Mouse (Mus musculus) stomach, embryonic 14.5 days (tissue): ENCODE measurements around the gene Cog6. TPM values are rescaled to one million over a fixed set of nuclear protein-coding genes. Genes with fewer than 3 reads are reported as not detected.

ENCODE experiments used
- ATAC-seq: fragments of 200-750 bp; cut with Nextera tagmentation; 2 replicates; pipeline ENCODE4 v1.8.0; 2017; ENCODE audit warnings: low read depth, moderate TSS enrichment; ENCODE audit not compliant: insufficient number of reproducible peaks, insufficient read depth, low FRiP score
- H3K27ac ChIP-seq: fragments of 300-500 bp; sonication (generic); 2 replicates; pipeline ENCODE4 v1.5.1; 2014; ENCODE audit warnings: mild to moderate bottlenecking, low read length, moderate library complexity, mixed read lengths
- H3K27me3 ChIP-seq: fragments of 300-500 bp; sonication (generic); 2 replicates; pipeline ENCODE4 v1.6.1; 2014; ENCODE audit warnings: low read length, control low read depth, mixed read lengths; ENCODE audit not compliant: control insufficient read depth, insufficient read depth
- H3K36me3 ChIP-seq: fragments of 300-500 bp; sonication (generic); 2 replicates; pipeline ENCODE4 v1.6.1; 2014; ENCODE audit warnings: mild to moderate bottlenecking, control low read depth, low read length, moderate library complexity, mixed read lengths; ENCODE audit not compliant: control insufficient read depth, insufficient read depth
- H3K4me1 ChIP-seq: fragments of 300-500 bp; sonication (generic); 2 replicates; pipeline ENCODE4 v1.6.1; 2014; ENCODE audit warnings: low read length, control low read depth, mixed read lengths; ENCODE audit not compliant: control insufficient read depth, insufficient read depth
- H3K4me2 ChIP-seq: fragments of 300-500 bp; sonication (generic); replicated peaks from 2 replicates; pipeline ENCODE4 v1.6.1; 2014; ENCODE audit warnings: low read depth, low read length, control low read depth
- H3K4me3 ChIP-seq: fragments of 300-500 bp; sonication (generic); 2 replicates; pipeline ENCODE4 v1.5.1; 2014; ENCODE audit warnings: low read depth, low read length, control low read depth
- H3K9ac ChIP-seq: fragments of 300-500 bp; sonication (generic); replicated peaks from 2 replicates; pipeline ENCODE4 v1.6.1; 2014; ENCODE audit warnings: low read depth, mild to moderate bottlenecking, control low read depth, low read length, moderate library complexity, mixed read lengths
- H3K9me3 ChIP-seq: fragments of 300-500 bp; sonication (generic); 2 replicates; pipeline ENCODE4 v1.6.1; 2016; ENCODE audit warnings: low read depth, low read length, control low read depth; ENCODE audit not compliant: control insufficient read depth
- WGBS: fragments of 180-500 bp; shearing (Covaris S2); extraction: QIAGEN DNeasy Blood & Tissue Kit; methylation state at CpG from one replicate; pipeline ENCODE4 v1.1.7; 2014; 5-methylcytosine and 5-hydroxymethylcytosine counted together
- polyA plus RNA-seq: library from polyadenylated mRNA; unstranded; fragments of >200 nt; fragmentation: Nextera tagmentation; extraction: Ambion mirVana; gene quantifications from 2 replicates; pipeline ENCODE4 v1.2.1, GENCODE M21; 2014

Gene Cog6
- polyA plus RNA-seq, 1 experiment from 2014 or later = 51.1 TPM

GRCm38 (mm10) chr3:53039746-53040145, 22.7 kb upstream of the Cog6 start:
- H3K4me3 ChIP-seq = no peak overlapping the region
- peaks cover 10% of the 10 kb centered on the region for H3K4me1 ChIP-seq
- 79% methylated on average over 8 of the region's 8 CpGs for WGBS
- H3K27me3 ChIP-seq = 0 out of 2 replicates have a peak, but pooled peaks cover 3% of the 10 kb centered on the region
- no peaks in the 10 kb centered on the region for H3K9me3 ChIP-seq
- H3K27ac ChIP-seq = no peak overlapping the region
- H3K9ac ChIP-seq = no peak overlapping the region
- H3K4me2 ChIP-seq = no peak overlapping the region
- no peaks in the 10 kb centered on the region for H3K36me3 ChIP-seq
- no peak for ATAC-seq

- Histone ChIP-seq H3K27ac (no peak overlapping the region), H3K27me3 (0 out of 2 replicates have a peak, but pooled peaks cover 3% of the 10 kb centered on the region), H3K9ac (no peak overlapping the region), H3K4me1 (peaks cover 8% of the 10 kb centered on the region), H3K9me3 (no peaks in the 10 kb centered on the region), H3K4me3 (no peak overlapping the region), H3K4me2 (no peak overlapping the region), H3K36me3 (no peaks in the 10 kb centered on the region)
- WGBS = 67% methylated on average over 5 of the region's 5 CpGs
- ATAC-seq = no peak
These were observed 21.9 kb upstream of the Cog6 start for GRCm38 (mm10) chr3:53038913-53039312.

- ATAC-seq = no peak
- 0 out of 2 replicates have a peak, but pooled peaks cover 3% of the 10 kb centered on the region for H3K27me3 ChIP-seq
- no peak overlapping the region for H3K27ac ChIP-seq
- H3K4me3 ChIP-seq = no peak overlapping the region
- no peaks in the 10 kb centered on the region for H3K4me1 ChIP-seq
- no peaks in the 10 kb centered on the region for H3K36me3 ChIP-seq
- no peaks in the 10 kb centered on the region for H3K9me3 ChIP-seq
- no peak overlapping the region for H3K4me2 ChIP-seq
- WGBS = 87% methylated on average over 7 of the region's 7 CpGs
- no peak overlapping the region for H3K9ac ChIP-seq
These were observed 19.9 kb upstream of the Cog6 start for GRCm38 (mm10) chr3:53036941-53037340.

GRCm38 (mm10) chr3:53036076-53036475, 19.0 kb upstream of the Cog6 start:
- H3K9me3 ChIP-seq = no peaks in the 10 kb centered on the region
- no peak for ATAC-seq
- no peaks in the 10 kb centered on the region for H3K36me3 ChIP-seq
- H3K27ac ChIP-seq = no peak overlapping the region
- H3K4me1 ChIP-seq = no peaks in the 10 kb centered on the region
- H3K9ac ChIP-seq = no peak overlapping the region
- no peak overlapping the region for H3K4me2 ChIP-seq
- 62% methylated on average over 5 of the region's 5 CpGs for WGBS
- H3K27me3 ChIP-seq = 0 out of 2 replicates have a peak, but pooled peaks cover 3% of the 10 kb centered on the region
- H3K4me3 ChIP-seq = no peak overlapping the region

- WGBS = 25% methylated on average over 3 of the region's 3 CpGs
- H3K9me3 ChIP-seq = no peaks in the 10 kb centered on the region
- H3K4me1 ChIP-seq = no peaks in the 10 kb centered on the region
- ATAC-seq = no peak
- no peaks in the 10 kb centered on the region for H3K27me3 ChIP-seq
- no peak overlapping the region for H3K4me2 ChIP-seq
- no peak overlapping the region for H3K4me3 ChIP-seq
- H3K27ac ChIP-seq = no peak overlapping the region
- H3K36me3 ChIP-seq = no peaks in the 10 kb centered on the region
- no peak overlapping the region; the same call in 1 of the 2 replicates for H3K9ac ChIP-seq
These were observed 16.4 kb upstream of the Cog6 start for GRCm38 (mm10) chr3:53033448-53033847.

GRCm38 (mm10) chr3:53032432-53032831, 15.4 kb upstream of the Cog6 start:
- H3K27me3 ChIP-seq = no peaks in the 10 kb centered on the region
- H3K9me3 ChIP-seq = no peaks in the 10 kb centered on the region
- no peak overlapping the region for H3K27ac ChIP-seq
- H3K4me3 ChIP-seq = no peak overlapping the region
- no peaks in the 10 kb centered on the region for H3K4me1 ChIP-seq
- ATAC-seq = no peak
- no peak overlapping the region for H3K4me2 ChIP-seq
- H3K9ac ChIP-seq = no peak overlapping the region
- WGBS = 41% methylated on average over 5 of the region's 5 CpGs
- no peaks in the 10 kb centered on the region for H3K36me3 ChIP-seq

- no peak overlapping the region for H3K4me3 ChIP-seq
- no peaks in the 10 kb centered on the region for H3K4me1 ChIP-seq
- no peak for ATAC-seq
- no peaks in the 10 kb centered on the region for H3K27me3 ChIP-seq
- no peak overlapping the region for H3K27ac ChIP-seq
- no peaks in the 10 kb centered on the region for H3K9me3 ChIP-seq
- no peak overlapping the region for H3K9ac ChIP-seq
- 42% methylated on average over 6 of the region's 6 CpGs for WGBS
- no peak overlapping the region for H3K4me2 ChIP-seq
- no peaks in the 10 kb centered on the region for H3K36me3 ChIP-seq
These were observed 14.5 kb upstream of the Cog6 start for GRCm38 (mm10) chr3:53031586-53031985.

GRCm38 (mm10) chr3:53029046-53029445, 12.0 kb upstream of the Cog6 start:
- H3K9me3 ChIP-seq = no peaks in the 10 kb centered on the region
- H3K4me1 ChIP-seq = no peaks in the 10 kb centered on the region
- H3K36me3 ChIP-seq = no peaks in the 10 kb centered on the region
- ATAC-seq = no peak
- WGBS = 19% methylated on average over 7 of the region's 7 CpGs
- no peak overlapping the region for H3K4me3 ChIP-seq
- H3K4me2 ChIP-seq = no peak overlapping the region
- no peak overlapping the region for H3K27ac ChIP-seq
- H3K9ac ChIP-seq = no peak overlapping the region
- no peaks in the 10 kb centered on the region for H3K27me3 ChIP-seq

- Histone ChIP-seq H3K27me3 (no peaks in the 10 kb centered on the region), H3K9me3 (no peaks in the 10 kb centered on the region), H3K4me3 (no peak overlapping the region), H3K4me1 (no peaks in the 10 kb centered on the region), H3K9ac (no peak overlapping the region), H3K36me3 (no peaks in the 10 kb centered on the region), H3K4me2 (no peak overlapping the region), H3K27ac (no peak overlapping the region)
- ATAC-seq = no peak
- 83% methylated on average over 4 of the region's 4 CpGs for WGBS
These were observed 10.3 kb upstream of the Cog6 start for GRCm38 (mm10) chr3:53027333-53027732.
